Mouse (Mus musculus) MEL (cell line): ENCODE data around the gene Thbs3. TPM values are rescaled to one million over a fixed set of nuclear protein-coding genes. Genes with fewer than 3 reads are reported as not detected.

Experiments
- DNase-seq: peaks from one replicate; pipeline ENCODE4 v3.0.0; 2011; ENCODE audit warnings: low read depth, low spot score
- H3K27ac ChIP-seq: 2 replicates; pipeline ENCODE4 v1.5.1; 2012; ENCODE audit warnings: low read depth, mild to moderate bottlenecking, control low read depth, low read length, moderate library complexity; ENCODE audit not compliant: control insufficient read depth
- H3K27me3 ChIP-seq, 2 experiments: fragments of 150-350 bp in 1 of 2; sonication (generic) in 1 of 2; 2 replicates each; pipeline ENCODE4 v1.6.1; 2012; ENCODE audit warnings: low read length in 2 of 2, mild to moderate bottlenecking in 2 of 2, improper control_type of control experiment in 1 of 2, moderate library complexity in 1 of 2; ENCODE audit not compliant: insufficient read depth in 2 of 2, control insufficient read depth in 1 of 2
- H3K36me3 ChIP-seq, 2 experiments: 2 replicates each; pipeline ENCODE4 v1.6.1; 2012 to 2014; ENCODE audit warnings: low read length in 2 of 2, improper control_type of control experiment in 1 of 2, inconsistent platforms in 1 of 2, mild to moderate bottlenecking in 1 of 2; ENCODE audit not compliant: insufficient read depth in 2 of 2, control insufficient read depth in 1 of 2
- H3K4me1 ChIP-seq, 2 experiments: fragments of 150-350 bp in 1 of 2; sonication (generic) in 1 of 2; 2 replicates each; pipeline ENCODE4 v1.6.1; 2012; ENCODE audit warnings: low read length in 2 of 2, improper control_type of control experiment in 1 of 2, mild to moderate bottlenecking in 1 of 2; ENCODE audit not compliant: insufficient read depth in 2 of 2, control insufficient read depth in 1 of 2
- H3K4me3 ChIP-seq, 2 experiments: fragments of 150-350 bp in 1 of 2; sonication (generic) in 1 of 2; 2 replicates each; pipeline ENCODE4 v1.5.1; 2012; ENCODE audit warnings: low read depth in 2 of 2, low read length in 2 of 2, mild to moderate bottlenecking in 2 of 2, moderate library complexity in 2 of 2, control low read depth in 1 of 2, improper control_type of control experiment in 1 of 2; ENCODE audit not compliant: control insufficient read depth in 1 of 2, insufficient read depth in 1 of 2
- H3K79me2 ChIP-seq: 2 replicates; pipeline ENCODE4 v1.6.1; 2012; ENCODE audit warnings: mild to moderate bottlenecking, low read length, moderate library complexity; ENCODE audit not compliant: control insufficient read depth, poor library complexity, insufficient read depth
- H3K9ac ChIP-seq: 2 replicates; pipeline ENCODE4 v1.6.1; 2012; ENCODE audit warnings: low read depth, mild to moderate bottlenecking, control low read depth, low read length, moderate library complexity; ENCODE audit not compliant: control insufficient read depth, poor library complexity, severe bottlenecking
- H3K9me3 ChIP-seq: fragments of 150-350 bp; sonication (generic); replicated peaks from 2 replicates; pipeline ENCODE4 v1.6.1; 2012; ENCODE audit warnings: mild to moderate bottlenecking, low read length, improper control_type of control experiment, moderate library complexity; ENCODE audit not compliant: insufficient read depth
- BHLHE40 ChIP-seq: IDR thresholded peaks from 2 replicates; pipeline ENCODE4 v1.6.1; 2012; ENCODE audit warnings: low read depth, mild to moderate bottlenecking, inconsistent platforms, low read length, improper control_type of control experiment, borderline replicate concordance
- CHD1 ChIP-seq: IDR thresholded peaks from 2 replicates; pipeline ENCODE4 v1.6.1; 2012; ENCODE audit warnings: low read depth, mild to moderate bottlenecking, inconsistent platforms, low read length, improper control_type of control experiment
- CHD2 ChIP-seq: IDR thresholded peaks from 2 replicates; pipeline ENCODE4 v1.6.1; 2011; ENCODE audit warnings: low read length, improper control_type of control experiment
- CTCF ChIP-seq, 3 experiments: IDR thresholded peaks in 2 of 3; conservative IDR thresholded peaks in 1 of 3; 2 replicates each; pipeline ENCODE4 v1.5.1; 2011 to 2012; ENCODE audit warnings: low read length in 3 of 3, low read depth in 2 of 3, mild to moderate bottlenecking in 2 of 3, improper control_type of control experiment in 1 of 3, inconsistent platforms in 1 of 3, mixed read lengths in 1 of 3, moderate library complexity in 1 of 3; ENCODE audit not compliant: control insufficient read depth in 1 of 3, insufficient read depth in 1 of 3, poor library complexity in 1 of 3, severe bottlenecking in 1 of 3
- ELF1 ChIP-seq: IDR thresholded peaks from 2 replicates; pipeline ENCODE4 v1.6.1; 2014; ENCODE audit warnings: low read depth, mild to moderate bottlenecking, inconsistent platforms, low read length, improper control_type of control experiment, moderate library complexity
- EP300 ChIP-seq, 2 experiments: IDR thresholded peaks; 2 replicates each; pipeline ENCODE4 v1.6.1; 2011; ENCODE audit warnings: improper control_type of control experiment in 2 of 2, low read length in 2 of 2, low read depth in 1 of 2, mild to moderate bottlenecking in 1 of 2
- ETS1 ChIP-seq: IDR thresholded peaks from 2 replicates; pipeline ENCODE4 v1.6.1; 2012; ENCODE audit warnings: low read depth, mild to moderate bottlenecking, inconsistent platforms, low read length, improper control_type of control experiment, moderate library complexity
- GATA1 ChIP-seq: IDR thresholded peaks from 2 replicates; pipeline ENCODE4 v1.6.1; 2011; ENCODE audit warnings: low read depth, low read length, improper control_type of control experiment
- HCFC1 ChIP-seq: IDR thresholded peaks from 2 replicates; pipeline ENCODE4 v1.6.1; 2012; ENCODE audit warnings: low read depth, mild to moderate bottlenecking, inconsistent platforms, low read length, improper control_type of control experiment, moderate library complexity
- JUND ChIP-seq: IDR thresholded peaks from 2 replicates; pipeline ENCODE4 v1.6.1; 2011; ENCODE audit warnings: low read depth, mild to moderate bottlenecking, improper control_type of control experiment, low read length
- KAT2A ChIP-seq: conservative IDR thresholded peaks from 2 replicates; pipeline ENCODE4 v1.6.1; 2012; ENCODE audit warnings: low read depth, low read length, improper control_type of control experiment, inconsistent platforms
- MAFK ChIP-seq: IDR thresholded peaks from 2 replicates; pipeline ENCODE4 v1.6.1; 2011; ENCODE audit warnings: low read depth, mild to moderate bottlenecking, low read length, improper control_type of control experiment, borderline replicate concordance
- MAX ChIP-seq: IDR thresholded peaks from 2 replicates; pipeline ENCODE4 v1.6.1; 2011; ENCODE audit warnings: low read length, improper control_type of control experiment
- MAZ ChIP-seq: IDR thresholded peaks from 2 replicates; pipeline ENCODE4 v1.6.1; 2012; ENCODE audit warnings: low read depth, mild to moderate bottlenecking, inconsistent platforms, low read length, improper control_type of control experiment
- MEF2A ChIP-seq: IDR thresholded peaks from 2 replicates; pipeline ENCODE4 v1.6.1; 2014; ENCODE audit warnings: low read depth, mild to moderate bottlenecking, inconsistent platforms, low read length, improper control_type of control experiment; ENCODE audit not compliant: poor library complexity, insufficient replicate concordance, severe bottlenecking; ENCODE audit errors: extremely low read depth
- MXI1 ChIP-seq: IDR thresholded peaks from 2 replicates; pipeline ENCODE4 v1.6.1; 2011; ENCODE audit warnings: mild to moderate bottlenecking, low read depth, low read length, improper control_type of control experiment
- MYB ChIP-seq: IDR thresholded peaks from 2 replicates; pipeline ENCODE4 v1.6.1; 2011; ENCODE audit warnings: mild to moderate bottlenecking, low read depth, low read length, improper control_type of control experiment
- MYC ChIP-seq: IDR thresholded peaks from 2 replicates; pipeline ENCODE4 v1.6.1; 2011; ENCODE audit warnings: low read depth, mild to moderate bottlenecking, low read length, improper control_type of control experiment, moderate library complexity
- NELFE ChIP-seq: IDR thresholded peaks from 2 replicates; pipeline ENCODE4 v1.6.1; 2011; ENCODE audit warnings: low read depth, low read length, improper control_type of control experiment
- NRF1 ChIP-seq: IDR thresholded peaks from 2 replicates; pipeline ENCODE4 v1.6.1; 2014; ENCODE audit warnings: low read depth, mild to moderate bottlenecking, inconsistent platforms, low read length, improper control_type of control experiment, moderate library complexity; ENCODE audit not compliant: poor library complexity, insufficient read depth, severe bottlenecking
- POLR2A ChIP-seq, 2 experiments: IDR thresholded peaks; 2 replicates each; pipeline ENCODE4 v1.6.1; 2011 to 2012; ENCODE audit warnings: low read length in 2 of 2, mild to moderate bottlenecking in 2 of 2, control low read depth in 1 of 2, improper control_type of control experiment in 1 of 2, low read depth in 1 of 2, moderate library complexity in 1 of 2; ENCODE audit not compliant: control insufficient read depth in 1 of 2, insufficient read depth in 1 of 2, poor library complexity in 1 of 2
- POLR2AphosphoS2 ChIP-seq: IDR thresholded peaks from 2 replicates; pipeline ENCODE4 v1.6.1; 2011; ENCODE audit warnings: low read length, improper control_type of control experiment
- POLR2AphosphoS5 ChIP-seq: IDR thresholded peaks from 2 replicates; pipeline ENCODE4 v1.6.1; 2012; ENCODE audit warnings: low read depth, borderline replicate concordance, mild to moderate bottlenecking, inconsistent platforms, low read length, moderate library complexity, mixed read lengths
- RAD21 ChIP-seq: IDR thresholded peaks from 2 replicates; pipeline ENCODE4 v1.6.1; 2011; ENCODE audit warnings: mild to moderate bottlenecking, low read depth, low read length, improper control_type of control experiment
- RCOR1 ChIP-seq: IDR thresholded peaks from 2 replicates; pipeline ENCODE4 v1.6.1; 2012; ENCODE audit warnings: low read depth, mild to moderate bottlenecking, inconsistent platforms, low read length, improper control_type of control experiment
- SIN3A ChIP-seq: IDR thresholded peaks from 2 replicates; pipeline ENCODE4 v1.6.1; 2012; ENCODE audit warnings: low read length, improper control_type of control experiment, inconsistent platforms
- SMC3 ChIP-seq: IDR thresholded peaks from 2 replicates; pipeline ENCODE4 v1.6.1; 2011; ENCODE audit warnings: low read depth, low read length, improper control_type of control experiment
- TAL1 ChIP-seq: IDR thresholded peaks from 2 replicates; pipeline ENCODE4 v1.6.1; 2012; ENCODE audit warnings: mild to moderate bottlenecking, inconsistent platforms, low read length, moderate library complexity, mixed read lengths
- TCF12 ChIP-seq: IDR thresholded peaks from 2 replicates; pipeline ENCODE4 v1.6.1; 2014; ENCODE audit warnings: low read depth, mild to moderate bottlenecking, inconsistent platforms, low read length, improper control_type of control experiment, moderate library complexity
- USF1 ChIP-seq: IDR thresholded peaks from 2 replicates; pipeline ENCODE4 v1.6.1; 2014; ENCODE audit warnings: low read depth, mild to moderate bottlenecking, inconsistent platforms, low read length, improper control_type of control experiment, moderate library complexity
- USF2 ChIP-seq, 2 experiments: IDR thresholded peaks; 2 replicates each; pipeline ENCODE4 v1.6.1; 2011 to 2012; ENCODE audit warnings: improper control_type of control experiment in 2 of 2, low read length in 2 of 2, borderline replicate concordance in 1 of 2, inconsistent platforms in 1 of 2, low read depth in 1 of 2, mild to moderate bottlenecking in 1 of 2; ENCODE audit not compliant: insufficient read depth in 1 of 2
- ZC3H11A ChIP-seq: IDR thresholded peaks from 2 replicates; pipeline ENCODE4 v1.6.1; 2012; ENCODE audit warnings: low read depth, mild to moderate bottlenecking, inconsistent platforms, low read length, improper control_type of control experiment
- ZKSCAN1 ChIP-seq: IDR thresholded peaks from 2 replicates; pipeline ENCODE4 v1.6.1; 2012; ENCODE audit warnings: low read depth, mild to moderate bottlenecking, inconsistent platforms, low read length, improper control_type of control experiment, moderate library complexity
- ZMIZ1 ChIP-seq: IDR thresholded peaks from 2 replicates; pipeline ENCODE4 v1.6.1; 2012; ENCODE audit warnings: low read depth, mild to moderate bottlenecking, inconsistent platforms, low read length, improper control_type of control experiment, moderate library complexity
- ZNF384 ChIP-seq: IDR thresholded peaks from 2 replicates; pipeline ENCODE4 v1.6.1; 2012; ENCODE audit warnings: low read depth, mild to moderate bottlenecking, inconsistent platforms, low read length, improper control_type of control experiment
- polyA plus RNA-seq, 2 experiments: library from polyadenylated mRNA; stranded (reverse) in 1 of 2; unstranded in 1 of 2; fragments of >175 nt in 1 of 2; fragments of >200 nt in 1 of 2; gene quantifications; 2 replicates each; pipeline versions ENCODE4 v1.2.1 to v1.2.4; 2012; ENCODE audit warnings: low replicate concordance in 2 of 2, low read depth in 1 of 2; ENCODE audit not compliant: insufficient read length in 2 of 2, insufficient read depth in 1 of 2, missing spikeins in 1 of 2
- total RNA-seq: library from RNA; depleted of rRNA; stranded (reverse); fragments of 300-350 nt; gene quantifications from 2 replicates; pipeline ENCODE4 v1.2.3, GENCODE M21; 2012

The Thbs3 gene
- total and polyA plus RNA-seq, 3 experiments, result 1.8 to 4.9 TPM; not detected in 1

GRCm38 (mm10) chr3:89195979-89196877, 18.8 kb upstream of the Thbs3 start:
- Histone ChIP-seq H3K4me1 (peaks cover 8 to 15% of the 10 kb centered on the region in 2 experiments), H3K27ac (peak overlapping the region; percentile 79), H3K27me3 (no peaks in the 10 kb centered on the region), H3K4me3 (peak overlapping the region; percentile 75 to 88), H3K9me3 (no peaks in the 10 kb centered on the region), H3K79me2 (no peaks in the 10 kb centered on the region; the same call in 1 of the 2 replicates), H3K9ac (peak overlapping the region; percentile 78), H3K36me3 (peaks cover 0 to 15% of the 10 kb centered on the region in 2 experiments; a peak in 2 of 4 replicates)
- peak; percentile 99 for DNase-seq
- peak; percentile 51; the same call in 1 of the 2 replicates for TF ChIP-seq SIN3A
- TF ChIP-seq ETS1, result 0 out of 2 replicates have a peak, but pooled peaks have one; percentile 41
- no peak; the same call in 1 of the 2 replicates for TF ChIP-seq MYC
- TF ChIP-seq BHLHE40, result no peak
- TF ChIP-seq HCFC1, result no peak; the same call in 1 of the 2 replicates
- no peak for TF ChIP-seq ZC3H11A
- TF ChIP-seq SMC3, result peak; percentile 37
- peak; percentile 97 for TF ChIP-seq ZMIZ1
- no peak for TF ChIP-seq ZKSCAN1
- peak; percentile 37 for TF ChIP-seq RAD21
- TF ChIP-seq NRF1, result peak; percentile 74
- no peak for TF ChIP-seq JUND
- TF ChIP-seq USF2 (IDR thresholded peaks at IDR 0.05; ENCODE audit: borderline replicate concordance in 1 of 2, insufficient read depth in 1 of 2, low read depth in 1 of 2, low read length in 2 of 2), result no peak
- no peak for TF ChIP-seq TAL1
- no peak for TF ChIP-seq ZNF384
- TF ChIP-seq POLR2A (IDR thresholded peaks at IDR 0.05; ENCODE audit: control insufficient read depth in 1 of 2, insufficient read depth in 1 of 2, low read depth in 1 of 2, low read length in 2 of 2, poor library complexity in 1 of 2), result peak; percentile 80 to 98
- TF ChIP-seq MYB, result no peak
- peak; percentile 89 for TF ChIP-seq NELFE
- no peak for TF ChIP-seq KAT2A
- no peak for TF ChIP-seq CHD1
- TF ChIP-seq RCOR1, result peak; percentile 83
- TF ChIP-seq EP300 (IDR thresholded peaks at IDR 0.05; ENCODE audit: low read depth in 1 of 2, low read length in 2 of 2), result peak; percentile 5 to 44; a peak in 3 of 4 replicates
- TF ChIP-seq MXI1, result peak; percentile 45; the same call in 1 of the 2 replicates
- TF ChIP-seq ELF1, result no peak
- TF ChIP-seq USF1, result peak; percentile 78
- peak; percentile 70; the same call in 1 of the 2 replicates for TF ChIP-seq POLR2AphosphoS2
- TF ChIP-seq MAZ, result no peak
- TF ChIP-seq TCF12, result peak; percentile 16; the same call in 1 of the 2 replicates
- TF ChIP-seq CTCF (IDR thresholded peaks at IDR 0.05 in 2 of 3, conservative IDR thresholded peaks at IDR 0.05 in 1 of 3; ENCODE audit: control insufficient read depth in 1 of 3, insufficient read depth in 1 of 3, low read depth in 2 of 3, low read length in 3 of 3, poor library complexity in 1 of 3, severe bottlenecking in 1 of 3), result peak in 2 of 3 experiments; percentile 39 to 57; a peak in 3 of 6 replicates
- TF ChIP-seq MEF2A, result no peak
- TF ChIP-seq MAFK, result no peak
- TF ChIP-seq CHD2, result no peak
- TF ChIP-seq GATA1, result peak; percentile 4; the same call in 1 of the 2 replicates
- TF ChIP-seq MAX, result peak; percentile 26
- no peak for TF ChIP-seq POLR2AphosphoS5
